ENCODE assay signal across 31 mouse cellular contexts in the genomic region with DNA sequence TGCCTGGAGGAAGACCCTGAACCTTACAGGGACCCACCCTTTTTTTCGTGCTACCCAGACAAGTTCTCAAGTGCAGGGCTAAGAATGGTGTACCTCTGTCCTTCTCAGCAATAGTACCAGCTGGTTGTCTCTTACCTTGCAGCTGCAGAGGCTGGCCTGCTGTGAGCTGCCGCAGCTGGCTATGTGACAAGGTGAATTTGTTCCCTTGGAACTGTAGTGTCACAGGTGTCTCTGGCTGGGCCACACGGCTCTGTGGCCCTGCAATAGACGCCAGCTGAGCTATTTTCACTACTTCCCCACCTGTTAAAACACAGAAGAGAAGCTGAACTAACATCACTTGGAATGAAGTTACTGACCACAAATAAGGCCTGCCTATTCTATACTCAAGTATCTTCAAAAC.
"Had no signal": no experiment of that assay in that cellular context is flagged by ENCODE, and none has a peak within 500 bp of the region (broad histone marks: within the 10 kb centered on the region; RNA-seq: fewer than 3 reads in every experiment).

No protein-coding gene starts in this region.

- H3K4me1 ChIP-seq: limb, embryonic 10.5 days; limb, embryonic 12.5 days; limb, embryonic 13.5 days; limb, embryonic 15.5 days; liver, embryonic 12.5 days; liver, embryonic 13.5 days; liver, embryonic 15.5 days; lung, embryonic 15.5 days; midbrain, embryonic 10.5 days; midbrain, embryonic 12.5 days; midbrain, embryonic 13.5 days; midbrain, embryonic 15.5 days; neural tube, embryonic 12.5 days had no signal

- H3K9ac ChIP-seq: limb, embryonic 12.5 days; limb, embryonic 13.5 days; limb, embryonic 15.5 days; liver, embryonic 12.5 days; liver, embryonic 13.5 days; liver, embryonic 14.5 days; liver, embryonic 15.5 days; liver, postnatal 0 days; lung, embryonic 14.5 days; lung, embryonic 15.5 days; midbrain, embryonic 12.5 days; midbrain, embryonic 13.5 days; midbrain, embryonic 15.5 days; neural tube, embryonic 12.5 days had no signal

- ATAC-seq: liver, embryonic 12.5 days; liver, postnatal 0 days; lung, postnatal 0 days; midbrain, embryonic 13.5 days; midbrain, embryonic 15.5 days; midbrain, embryonic 16.5 days had no signal

- DNase-seq: left cerebral cortex, postnatal 4 days; liver; liver, embryonic 13.5 days; liver, postnatal 0 days; lung, adult 18-20 months; lung, adult 2 months; lung, embryonic 14.5 days; lung, postnatal 10 days; lung, postnatal 14 days; lung, postnatal 36 days; lung, postnatal 4 days; midbrain, embryonic 14.5 days had no signal

- H3K27ac ChIP-seq: limb, embryonic 10.5 days; limb, embryonic 12.5 days; limb, embryonic 13.5 days; limb, embryonic 15.5 days; liver, embryonic 12.5 days; liver, embryonic 13.5 days; liver, embryonic 14.5 days; liver, embryonic 15.5 days; lung, embryonic 15.5 days; macrophage; midbrain, embryonic 10.5 days; midbrain, embryonic 12.5 days; midbrain, embryonic 13.5 days; midbrain, embryonic 15.5 days; neural tube, embryonic 12.5 days had no signal

- H3K27me3 ChIP-seq: limb, embryonic 12.5 days; limb, embryonic 13.5 days; limb, embryonic 15.5 days; liver, embryonic 12.5 days; liver, embryonic 13.5 days; liver, embryonic 15.5 days; lung, embryonic 15.5 days; megakaryocyte, embryonic 14.5 days; midbrain, embryonic 12.5 days; midbrain, embryonic 13.5 days; midbrain, embryonic 15.5 days; neural tube, embryonic 12.5 days had no signal

- H3K4me3 ChIP-seq: limb, embryonic 10.5 days; limb, embryonic 12.5 days; limb, embryonic 13.5 days; limb, embryonic 15.5 days; liver, embryonic 12.5 days; liver, embryonic 13.5 days; liver, embryonic 15.5 days; lung, embryonic 15.5 days; megakaryocyte, embryonic 14.5 days; midbrain, embryonic 10.5 days; midbrain, embryonic 12.5 days; midbrain, embryonic 13.5 days; midbrain, embryonic 15.5 days; neural tube, embryonic 12.5 days had no signal

- H3K9me3 ChIP-seq: limb, embryonic 10.5 days; limb, embryonic 12.5 days; limb, embryonic 13.5 days; limb, embryonic 15.5 days; liver, embryonic 12.5 days; liver, embryonic 13.5 days; liver, embryonic 15.5 days; lung, embryonic 15.5 days; megakaryocyte, embryonic 14.5 days; midbrain, embryonic 10.5 days; midbrain, embryonic 12.5 days; midbrain, embryonic 13.5 days; midbrain, embryonic 15.5 days; neural tube, embryonic 12.5 days had no signal

- H3K4me2 ChIP-seq: limb, embryonic 12.5 days; limb, embryonic 13.5 days; limb, embryonic 15.5 days; liver, embryonic 11.5 days; liver, embryonic 12.5 days; liver, embryonic 13.5 days; liver, embryonic 15.5 days; lung, embryonic 14.5 days; lung, embryonic 15.5 days; midbrain, embryonic 11.5 days; midbrain, embryonic 12.5 days; midbrain, embryonic 13.5 days; midbrain, embryonic 15.5 days; neural tube, embryonic 12.5 days had no signal
